Mouse (Mus musculus) induced T-regulatory cell, adult 2 months (primary cell): ENCODE data around the gene Mybph.

Source experiments
- DNase-seq: peaks from one replicate; pipeline ENCODE4 v3.0.0-alpha.2; 2012; ENCODE audit warnings: low read depth

Mybph gene

GRCm38 (mm10) chr1:134211631-134212030 is 18.4 kb downstream of the Mybph start:
- DNase-seq = no peak

GRCm38 (mm10) chr1:134212351-134212750 is 19.1 kb downstream of the Mybph start:
- DNase-seq = no peak

GRCm38 (mm10) chr1:134213405-134213804 is 20.2 kb downstream of the Mybph start:
- no peak for DNase-seq

- no peak for DNase-seq
Observed at GRCm38 (mm10) chr1:134215059-134215458, 21.8 kb downstream of the Mybph start.

GRCm38 (mm10) chr1:134215751-134216628 is 22.7 kb downstream of the Mybph start:
- DNase-seq = no peak

GRCm38 (mm10) chr1:134216629-134216971 is 23.4 kb downstream of the Mybph start:
- no peak for DNase-seq

GRCm38 (mm10) chr1:134217028-134217481 is 23.8 kb downstream of the Mybph start:
- no peak for DNase-seq

GRCm38 (mm10) chr1:134217942-134218341 is 24.7 kb downstream of the Mybph start:
- no peak for DNase-seq

GRCm38 (mm10) chr1:134219608-134220007 is 26.4 kb downstream of the Mybph start:
- DNase-seq = no peak

GRCm38 (mm10) chr1:134221172-134221571 is 27.9 kb downstream of the Mybph start:
- no peak for DNase-seq

- no peak for DNase-seq
Observed at GRCm38 (mm10) chr1:134222122-134223055, 29.1 kb downstream of the Mybph start.

- DNase-seq = no peak
Observed at GRCm38 (mm10) chr1:134224649-134225227, 31.5 kb downstream of the Mybph start.

- no peak for DNase-seq
Observed at GRCm38 (mm10) chr1:134225375-134225774, 32.1 kb downstream of the Mybph start.

- DNase-seq = no peak
Observed at GRCm38 (mm10) chr1:134226739-134227138, 33.5 kb downstream of the Mybph start.

GRCm38 (mm10) chr1:134229806-134230575 is 36.7 kb downstream of the Mybph start:
- no peak for DNase-seq

GRCm38 (mm10) chr1:134230638-134231228 is 37.5 kb downstream of the Mybph start:
- no peak for DNase-seq

- DNase-seq = no peak
Observed at GRCm38 (mm10) chr1:134231270-134231669, 38.0 kb downstream of the Mybph start.

- no peak for DNase-seq
Observed at GRCm38 (mm10) chr1:134231681-134232080, 38.4 kb downstream of the Mybph start.

- DNase-seq = no peak
Observed at GRCm38 (mm10) chr1:134232326-134232725, 39.1 kb downstream of the Mybph start.

GRCm38 (mm10) chr1:134232778-134233531 is 39.7 kb downstream of the Mybph start:
- no peak for DNase-seq
